Mouse (Mus musculus): ENCODE measurements around the gene Gale.

Gene Gale

DNA sequence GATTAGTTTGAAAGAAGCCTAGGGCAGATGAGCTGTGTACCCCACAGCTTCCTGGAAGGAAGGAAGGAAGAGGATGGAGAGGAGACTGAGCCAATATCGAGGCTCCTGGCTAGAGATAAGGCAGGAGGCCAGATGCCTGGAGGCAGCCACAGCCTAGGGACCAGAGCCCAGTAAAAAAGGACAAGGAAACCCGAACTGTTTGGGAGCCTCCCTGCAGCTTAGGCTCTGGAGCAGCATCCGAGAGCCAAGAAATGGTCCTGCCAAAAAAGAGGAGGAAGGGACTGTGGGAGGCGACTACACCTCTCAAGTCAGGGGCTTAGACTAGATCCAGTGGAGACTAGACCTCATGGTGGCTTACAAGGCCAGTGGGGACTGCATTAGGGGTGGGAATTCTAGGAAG lies 20.1 kb upstream of the Gale start:
- no peak for ATAC-seq (ENCODE audit: low TSS enrichment)

DNA sequence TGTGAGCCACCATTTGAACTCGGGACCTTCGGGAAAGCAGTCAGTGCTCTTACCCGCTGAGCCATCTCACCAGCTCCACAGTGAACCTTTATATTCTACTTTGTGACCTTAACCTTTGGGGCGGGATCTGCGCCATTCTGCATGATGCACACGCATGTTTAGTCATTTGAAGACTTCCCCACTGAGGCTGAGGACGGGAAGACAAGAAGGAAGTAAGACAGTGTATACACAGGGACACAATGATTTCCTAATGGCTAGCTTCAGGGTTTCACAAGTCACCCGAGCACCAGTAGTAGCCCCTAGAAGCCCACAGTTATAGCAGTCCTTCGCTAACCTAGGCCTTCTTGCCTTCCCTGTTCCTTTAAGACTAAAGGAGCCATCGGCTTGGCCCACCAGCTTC lies 17.8 kb upstream of the Gale start:
- no peak for ATAC-seq (ENCODE audit: low TSS enrichment)

DNA sequence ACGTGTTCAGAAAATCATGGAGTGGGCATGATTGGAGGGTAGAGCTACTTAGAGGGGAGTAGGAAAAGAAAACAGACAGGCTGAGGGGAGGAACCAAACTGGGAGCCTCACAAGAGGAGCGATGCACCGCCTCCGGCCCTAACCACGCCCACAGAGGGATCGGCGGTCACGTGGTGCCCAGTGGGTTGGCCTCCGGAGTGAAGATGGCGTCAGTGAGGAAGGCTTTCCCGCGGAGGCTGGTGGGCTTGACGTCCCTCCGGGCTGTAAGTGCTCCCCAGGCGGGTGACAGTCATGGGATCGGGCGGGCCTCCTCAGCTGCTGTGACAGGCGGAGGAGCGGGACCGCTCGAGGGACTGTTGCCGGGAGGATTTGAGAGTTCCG lies 17.3 kb upstream of the Gale start, which contains the start of gene Hmgcl:
Gene Hmgcl, plus strand, starts transcription at position 171 of the 381 bp plus-strand sequence.
- peak; percentile 91 for ATAC-seq (ENCODE audit: low TSS enrichment)

DNA sequence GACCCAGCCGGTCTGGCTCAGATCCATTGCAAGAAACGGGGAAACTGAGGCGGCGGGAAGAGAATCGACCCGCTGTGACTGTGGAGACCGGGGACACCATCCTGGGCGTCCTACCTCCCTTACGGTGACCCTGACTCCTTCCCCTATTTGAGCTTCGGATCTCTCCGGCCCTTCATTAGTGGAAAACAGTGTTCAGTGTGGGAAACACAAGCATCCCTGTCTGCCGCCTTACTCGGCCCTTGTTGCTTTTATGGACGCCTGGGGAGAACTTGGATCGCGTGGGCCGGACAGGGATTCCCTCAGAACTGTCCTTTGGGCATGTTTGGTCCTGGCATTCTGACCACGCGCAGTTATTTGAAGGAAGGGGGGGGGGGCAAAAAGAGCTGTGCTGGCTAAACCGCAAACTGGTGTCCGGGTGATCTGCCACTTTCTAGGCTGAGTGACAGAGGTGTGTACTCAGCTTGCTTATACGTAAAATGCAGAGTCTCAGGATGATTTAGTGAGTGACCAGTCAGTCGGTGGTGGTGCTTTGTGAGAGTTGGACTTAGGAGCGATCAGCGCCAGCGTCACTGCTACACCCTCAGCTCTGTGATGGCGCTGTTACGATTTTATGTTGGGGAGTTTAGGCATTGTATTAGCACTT lies 16.7 kb upstream of the Gale start:
- ATAC-seq (ENCODE audit: low TSS enrichment): peak; percentile 42

DNA sequence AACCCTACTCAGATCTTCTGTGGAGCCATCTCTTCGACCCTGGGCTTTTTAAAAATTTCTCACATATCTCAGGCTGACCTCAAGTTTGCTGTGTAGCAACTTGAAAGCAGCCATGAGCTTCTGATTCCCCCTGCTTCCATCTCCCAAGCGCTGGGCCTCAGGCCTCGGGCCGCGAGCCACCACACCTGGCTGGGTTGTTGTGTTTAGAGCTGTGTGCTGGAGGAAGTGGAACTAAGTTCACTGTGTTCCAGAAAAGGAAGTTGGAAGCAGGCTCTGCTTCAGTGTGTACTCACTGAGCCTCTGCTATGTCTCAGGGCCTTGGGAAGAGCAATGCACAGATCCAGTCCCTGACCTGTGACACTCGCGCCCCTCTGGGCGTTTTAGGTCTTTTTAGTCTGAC lies 15.4 kb upstream of the Gale start:
- no peak for ATAC-seq (ENCODE audit: low TSS enrichment)

DNA sequence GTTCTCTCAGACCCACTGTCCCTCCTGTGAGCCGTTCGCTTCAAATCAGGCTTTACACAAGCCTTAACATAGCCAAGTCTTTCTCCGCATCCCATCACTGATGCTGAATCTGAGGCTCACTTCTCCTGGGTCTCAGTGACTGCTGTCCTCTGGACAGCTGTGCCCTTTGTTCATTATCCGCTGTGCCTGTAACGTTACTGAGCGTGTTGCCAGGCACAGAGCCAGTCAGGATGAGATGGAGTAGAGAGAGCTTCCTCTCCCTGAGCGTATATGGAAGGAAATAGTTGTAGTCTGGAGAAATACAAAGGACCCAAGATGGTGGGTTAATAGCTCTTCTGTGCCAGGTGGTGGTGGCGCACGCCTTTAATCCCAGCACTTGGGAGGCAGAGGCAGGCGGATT lies 14.1 kb upstream of the Gale start:
- ATAC-seq (ENCODE audit: low TSS enrichment): no peak

DNA sequence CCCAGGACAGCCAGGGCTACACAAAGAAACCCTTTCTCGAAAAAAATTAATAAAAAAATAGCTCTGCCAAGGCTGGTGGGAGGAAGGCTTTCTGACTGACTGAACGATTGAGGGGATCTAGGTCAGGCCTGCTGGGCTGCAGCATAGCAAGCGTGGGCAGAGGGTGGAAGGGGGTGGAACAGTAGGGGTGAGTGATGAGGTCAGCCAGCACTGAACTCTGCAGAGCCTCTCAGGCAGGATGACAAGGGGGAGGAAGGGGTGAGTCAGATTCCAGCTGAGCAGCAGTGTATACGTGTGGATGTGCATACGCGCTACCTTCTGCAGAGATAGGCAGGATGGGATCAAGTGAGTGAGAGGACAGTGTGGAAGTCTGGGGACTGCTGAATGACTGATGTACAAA lies 13.6 kb upstream of the Gale start:
- no peak for ATAC-seq (ENCODE audit: low TSS enrichment)

DNA sequence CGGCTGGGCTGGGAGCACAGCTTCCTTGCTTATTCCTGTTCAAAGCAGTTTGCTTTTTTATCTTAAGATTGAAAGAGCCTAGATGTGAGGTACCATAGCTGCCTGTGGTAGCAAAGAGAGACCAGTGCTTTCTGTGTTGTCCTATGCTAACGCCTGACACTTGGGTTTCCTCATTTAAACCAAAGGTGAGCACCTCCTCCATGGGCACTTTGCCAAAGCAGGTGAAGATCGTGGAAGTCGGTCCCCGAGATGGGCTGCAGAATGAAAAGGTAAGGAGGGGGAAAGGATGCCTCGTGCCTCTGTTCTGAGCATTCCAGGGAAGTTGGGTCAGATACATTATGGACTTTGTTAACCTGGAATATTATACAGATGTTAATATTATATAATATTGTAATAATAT lies 13.2 kb upstream of the Gale start:
- ATAC-seq (ENCODE audit: low TSS enrichment): no peak

DNA sequence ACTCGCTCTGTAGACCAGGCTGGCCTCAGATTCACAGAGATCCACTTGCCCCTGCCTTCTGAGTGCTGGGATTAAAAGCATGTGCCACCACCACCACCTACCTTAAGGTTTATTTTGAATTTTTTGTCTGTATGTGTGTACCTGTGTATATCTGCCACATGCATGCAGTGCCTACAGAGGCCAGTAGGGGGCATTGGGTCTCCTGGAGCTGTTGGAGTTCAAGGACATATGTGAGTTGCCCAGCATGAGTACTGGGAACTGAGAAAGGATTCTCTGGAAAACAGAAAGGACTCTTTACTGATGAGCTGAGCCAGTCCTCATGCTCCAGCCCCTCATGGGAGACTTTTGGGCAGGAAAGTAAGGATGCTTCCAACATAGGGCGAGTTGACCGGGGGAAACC lies 12.0 kb upstream of the Gale start:
- ATAC-seq (ENCODE audit: low TSS enrichment): no peak

DNA sequence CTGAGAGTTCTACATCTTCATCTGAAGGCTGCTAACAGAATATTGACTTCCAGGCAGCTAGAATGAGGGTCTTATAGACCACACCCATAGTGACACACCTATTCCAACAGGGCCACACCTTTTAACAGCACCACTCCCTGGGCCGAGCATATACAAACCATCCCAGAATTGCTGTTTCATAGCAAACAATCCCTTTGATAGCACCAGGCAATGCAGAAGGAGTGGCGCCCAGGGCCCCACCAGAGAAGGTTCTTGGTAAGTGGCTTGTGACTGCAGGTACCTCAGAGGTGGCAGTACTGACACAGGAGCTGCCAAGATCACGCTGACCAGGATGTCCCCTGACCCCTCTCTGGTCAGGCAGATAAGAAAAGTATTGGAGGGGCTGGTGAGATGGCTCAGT lies 10.3 kb upstream of the Gale start:
- ATAC-seq (ENCODE audit: low TSS enrichment): no peak

DNA sequence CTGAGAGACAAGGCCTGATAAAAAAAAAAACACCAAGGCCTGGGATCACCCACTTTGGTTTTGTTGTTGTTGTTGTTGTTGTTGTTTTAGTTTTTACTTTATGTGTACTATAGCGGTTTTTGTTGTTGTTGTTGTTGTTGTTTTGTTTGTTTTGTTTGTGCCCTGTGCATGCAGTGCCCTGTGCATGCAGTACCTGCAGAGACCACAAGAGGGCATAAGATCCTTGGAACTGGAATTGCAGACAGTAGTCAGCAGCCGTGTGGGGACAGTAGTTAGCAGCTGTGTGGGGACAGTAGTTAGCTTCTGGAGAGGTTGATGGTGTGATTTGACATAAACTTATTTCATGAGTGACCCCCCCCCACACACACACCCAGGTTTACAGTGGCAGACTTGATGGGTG lies 9.3 kb upstream of the Gale start:
- ATAC-seq (ENCODE audit: low TSS enrichment): peak; percentile 51; the same call in 1 of the 2 replicates

DNA sequence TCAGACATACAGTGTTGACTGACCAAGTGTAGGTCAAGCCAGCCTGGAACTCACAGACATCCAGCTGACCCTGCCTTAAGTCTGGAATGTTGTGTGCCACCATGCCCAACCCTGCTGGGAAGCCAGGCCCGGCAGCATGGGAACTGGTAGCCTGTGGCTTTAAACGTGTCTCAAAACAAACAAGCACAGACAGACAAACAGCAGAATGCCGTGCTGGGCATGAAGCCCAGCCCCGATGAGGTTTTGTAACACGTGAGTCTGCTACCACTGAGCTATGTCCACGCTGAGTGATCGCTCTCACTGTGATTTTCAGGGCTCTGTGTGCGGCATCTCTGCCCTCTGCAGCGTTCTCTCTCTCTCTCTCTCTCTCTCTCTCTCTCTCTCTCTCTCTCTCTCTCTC lies 7.6 kb upstream of the Gale start:
- no peak for ATAC-seq (ENCODE audit: low TSS enrichment)

DNA sequence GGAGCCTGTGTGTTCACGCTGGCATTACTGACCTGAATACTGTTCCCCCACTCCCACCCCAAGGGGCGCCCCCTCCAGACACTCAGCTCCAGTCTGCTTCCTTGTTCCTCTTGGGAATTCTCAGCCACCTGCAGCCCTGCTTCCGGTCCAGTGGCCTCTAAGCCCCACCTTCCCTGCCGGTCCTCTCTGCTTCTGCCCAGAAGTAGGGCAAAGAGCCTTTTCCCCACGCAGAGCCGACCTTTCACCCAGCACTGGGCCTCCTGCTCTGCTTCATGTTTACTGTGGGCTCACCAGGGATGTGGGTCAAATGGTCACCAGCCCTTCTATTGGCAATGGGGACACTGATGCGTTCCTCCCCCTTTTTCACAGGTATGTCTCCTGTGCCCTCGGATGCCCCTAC lies 5.2 kb upstream of the Gale start:
- ATAC-seq (ENCODE audit: low TSS enrichment): no peak

DNA sequence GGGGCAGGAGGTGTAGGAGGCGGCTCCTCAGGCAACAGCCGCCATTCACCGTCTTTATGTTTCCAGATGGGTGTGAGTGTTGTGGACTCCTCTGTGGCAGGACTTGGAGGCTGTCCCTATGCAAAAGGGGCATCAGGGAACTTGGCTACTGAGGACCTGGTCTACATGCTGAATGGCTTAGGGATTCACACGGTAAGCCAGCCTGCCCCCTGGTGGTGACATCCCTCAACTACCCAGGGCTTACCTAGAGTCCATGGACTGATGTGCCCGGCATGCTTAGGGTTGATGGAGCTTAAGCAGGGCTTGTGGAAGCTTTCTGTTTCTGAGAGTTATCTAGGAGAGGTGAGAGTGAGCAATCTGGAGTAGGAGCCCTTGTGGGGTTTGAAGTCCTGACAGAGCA lies 2.8 kb upstream of the Gale start:
- ATAC-seq (ENCODE audit: low TSS enrichment): peak; percentile 44

DNA sequence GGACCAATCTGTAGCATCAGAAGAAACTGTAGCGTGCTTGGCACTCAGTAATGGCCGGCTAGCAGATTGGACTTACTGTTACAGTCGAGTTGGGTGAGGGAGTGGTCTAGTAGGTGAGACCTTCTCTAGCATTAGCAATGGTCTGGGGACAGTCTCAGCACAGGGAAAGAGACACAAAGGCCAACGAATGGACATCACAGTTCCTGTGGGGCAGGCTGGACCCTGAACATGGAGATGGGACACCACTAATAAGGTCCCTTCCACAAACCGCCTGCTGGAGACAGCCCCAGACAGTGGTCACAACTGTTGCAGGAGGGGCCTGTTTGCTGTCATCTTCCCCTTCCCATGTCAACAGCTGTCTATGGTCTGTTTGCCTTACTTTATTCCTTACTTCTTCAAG lies 1.8 kb upstream of the Gale start:
- no peak for ATAC-seq (ENCODE audit: low TSS enrichment)

DNA sequence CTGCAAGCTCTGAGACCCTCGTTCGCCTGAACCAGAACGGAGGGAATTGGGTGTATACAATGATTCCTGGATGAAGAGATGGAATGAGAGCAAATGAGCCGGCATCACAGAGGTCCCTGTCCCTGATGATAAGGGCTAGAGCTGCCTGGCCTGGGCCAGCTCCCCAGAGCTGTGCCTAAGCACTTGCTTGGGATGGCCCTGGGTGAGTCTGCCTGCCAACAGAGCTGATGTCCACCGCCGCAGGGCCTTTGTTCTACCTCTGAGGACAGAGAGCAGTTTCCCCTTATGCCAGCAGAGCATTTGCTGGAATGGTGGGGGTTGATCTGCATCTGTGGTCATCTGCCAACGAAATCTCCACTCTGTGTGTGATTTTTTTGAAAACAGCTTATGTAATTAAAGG lies 1.3 kb upstream of the Gale start:
- no peak for ATAC-seq (ENCODE audit: low TSS enrichment)

DNA sequence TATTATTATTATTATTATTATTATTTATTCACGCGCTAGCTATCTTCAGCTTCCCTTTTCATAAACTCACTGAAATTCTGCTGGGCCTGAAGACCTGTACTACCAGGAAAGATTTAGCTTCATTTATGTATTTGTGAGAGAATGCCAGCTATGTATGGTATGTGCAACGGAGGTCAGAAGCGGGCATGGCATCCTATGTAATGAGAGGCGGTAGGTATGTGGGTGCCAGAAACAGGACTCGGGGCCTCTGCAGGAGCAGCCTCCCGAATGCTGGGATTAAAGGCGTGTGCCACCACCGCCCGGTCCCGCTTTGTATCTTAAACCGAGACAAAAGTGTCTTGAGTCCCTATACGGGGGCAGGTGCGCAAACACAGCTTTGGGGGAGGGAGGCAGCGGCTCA lies 581 bp upstream of the Gale start:
- peak; percentile 2; the same call in 1 of the 2 replicates for ATAC-seq (ENCODE audit: low TSS enrichment)

DNA sequence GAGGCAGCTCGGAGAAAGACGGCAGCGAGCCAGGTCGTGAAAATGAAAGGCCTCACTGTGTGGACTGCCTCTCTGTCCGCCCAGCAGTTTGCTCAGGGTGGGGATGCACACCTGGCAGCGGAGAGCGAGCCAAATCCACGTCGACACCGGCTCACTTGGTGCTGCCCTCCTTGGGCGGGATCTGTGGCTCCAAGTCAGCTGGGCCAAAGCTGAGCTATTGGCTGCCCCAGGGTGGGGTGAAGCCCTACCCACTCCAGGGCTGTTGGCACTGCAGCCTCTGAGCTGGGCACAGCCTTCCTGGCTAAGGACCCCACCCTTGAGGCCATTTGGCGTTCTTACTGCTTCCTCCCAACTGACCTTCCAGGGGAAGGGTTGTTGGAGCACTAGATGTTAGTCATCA lies 899 bp downstream of the Gale start:
- ATAC-seq (ENCODE audit: low TSS enrichment): peak; percentile 15; the same call in 1 of the 2 replicates

DNA sequence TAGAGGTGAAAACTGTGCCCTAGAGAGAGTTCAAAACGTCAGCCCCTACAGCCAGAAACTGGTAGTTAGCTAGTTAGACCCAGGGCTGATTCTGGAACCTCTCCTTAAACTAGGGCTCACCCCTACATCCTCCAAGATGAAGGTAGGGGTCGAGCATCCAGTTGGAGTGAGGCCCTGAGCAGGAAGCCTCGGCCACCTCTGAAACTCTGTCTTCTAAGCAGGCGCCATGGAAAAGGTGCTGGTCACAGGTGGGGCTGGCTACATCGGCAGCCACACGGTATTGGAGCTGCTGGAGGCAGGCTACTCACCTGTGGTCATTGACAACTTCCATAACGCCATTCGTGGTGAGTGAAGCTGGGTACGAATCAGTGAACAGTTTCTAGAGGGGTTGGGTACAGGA lies 1.6 kb downstream of the Gale start:
- no peak for ATAC-seq (ENCODE audit: low TSS enrichment)

DNA sequence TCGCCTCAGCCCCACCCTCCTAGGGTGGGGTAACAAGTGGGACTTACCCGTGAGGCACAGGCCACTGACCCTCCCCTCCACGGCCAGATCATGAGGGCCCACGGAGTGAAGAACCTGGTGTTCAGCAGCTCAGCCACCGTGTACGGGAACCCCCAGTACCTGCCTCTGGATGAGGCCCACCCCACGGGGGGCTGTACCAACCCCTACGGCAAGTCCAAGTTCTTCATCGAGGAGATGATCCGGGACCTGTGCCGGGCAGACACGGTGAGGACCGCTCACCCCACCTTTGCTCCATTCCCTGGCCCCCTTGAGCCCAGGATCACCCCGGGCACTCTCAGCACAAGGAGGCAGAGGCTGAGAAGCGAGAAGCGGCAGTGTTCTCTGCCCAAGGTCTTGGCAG lies 2.8 kb downstream of the Gale start:
- no peak for ATAC-seq (ENCODE audit: low TSS enrichment)

DNA sequence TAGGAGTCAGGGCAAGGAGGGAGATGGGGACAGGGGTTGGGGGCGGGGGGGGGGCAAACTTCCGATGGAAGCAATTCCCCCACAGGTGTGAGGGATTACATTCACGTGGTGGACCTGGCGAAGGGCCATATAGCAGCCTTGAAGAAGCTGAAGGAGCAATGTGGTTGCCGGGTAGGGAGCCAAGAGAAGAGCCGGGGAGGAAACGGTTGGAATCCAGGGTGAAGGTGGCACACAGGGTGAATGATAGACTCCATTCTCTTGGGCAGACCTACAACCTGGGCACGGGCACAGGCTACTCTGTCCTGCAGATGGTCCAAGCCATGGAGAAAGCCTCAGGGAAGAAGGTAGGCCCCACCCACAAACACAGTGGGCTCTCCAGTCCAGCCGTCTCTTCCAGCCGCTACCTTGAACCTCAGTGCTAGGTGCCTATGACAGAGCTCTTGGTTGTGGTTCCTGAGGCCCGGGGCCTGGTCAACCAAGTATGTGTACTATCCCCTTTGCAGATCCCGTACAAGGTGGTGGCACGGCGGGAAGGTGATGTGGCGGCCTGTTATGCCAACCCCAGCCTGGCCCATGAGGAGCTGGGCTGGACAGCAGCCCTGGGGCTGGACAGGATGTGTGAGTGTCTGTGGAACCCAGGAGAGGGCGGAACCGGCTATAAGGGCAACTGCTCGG lies 3.7 kb downstream of the Gale start:
- ATAC-seq (ENCODE audit: low TSS enrichment): no peak

DNA sequence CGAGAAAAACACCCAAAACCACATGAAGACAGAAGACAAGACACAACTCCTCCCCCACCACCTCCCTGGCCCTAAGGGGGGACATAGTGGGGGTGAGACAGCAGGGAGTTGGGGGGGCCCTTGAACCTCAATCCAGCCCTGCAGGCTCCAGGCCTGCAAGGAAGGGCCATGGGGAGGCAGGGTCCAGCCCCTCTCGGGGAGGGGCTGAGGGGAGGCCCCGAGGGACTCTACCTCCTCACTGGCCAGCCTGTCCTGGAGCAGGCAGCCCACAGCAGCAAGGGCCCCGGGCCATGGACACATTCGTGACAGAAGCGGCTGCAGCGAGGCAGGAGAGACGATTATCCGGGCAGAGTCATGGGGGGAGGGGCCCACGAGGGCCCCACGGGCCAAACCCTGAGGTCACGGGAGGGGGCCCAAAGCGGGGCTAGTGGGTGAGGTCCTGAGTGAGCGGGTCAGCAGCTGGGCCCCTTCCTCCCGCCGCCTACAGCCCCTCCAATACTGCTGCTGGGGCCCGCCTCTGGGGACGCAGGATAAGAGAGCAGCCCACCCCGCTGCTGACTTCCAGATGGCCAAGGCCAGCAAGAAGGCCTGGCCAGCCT lies 4.8 kb downstream of the Gale start:
- no peak for ATAC-seq (ENCODE audit: low TSS enrichment)

DNA sequence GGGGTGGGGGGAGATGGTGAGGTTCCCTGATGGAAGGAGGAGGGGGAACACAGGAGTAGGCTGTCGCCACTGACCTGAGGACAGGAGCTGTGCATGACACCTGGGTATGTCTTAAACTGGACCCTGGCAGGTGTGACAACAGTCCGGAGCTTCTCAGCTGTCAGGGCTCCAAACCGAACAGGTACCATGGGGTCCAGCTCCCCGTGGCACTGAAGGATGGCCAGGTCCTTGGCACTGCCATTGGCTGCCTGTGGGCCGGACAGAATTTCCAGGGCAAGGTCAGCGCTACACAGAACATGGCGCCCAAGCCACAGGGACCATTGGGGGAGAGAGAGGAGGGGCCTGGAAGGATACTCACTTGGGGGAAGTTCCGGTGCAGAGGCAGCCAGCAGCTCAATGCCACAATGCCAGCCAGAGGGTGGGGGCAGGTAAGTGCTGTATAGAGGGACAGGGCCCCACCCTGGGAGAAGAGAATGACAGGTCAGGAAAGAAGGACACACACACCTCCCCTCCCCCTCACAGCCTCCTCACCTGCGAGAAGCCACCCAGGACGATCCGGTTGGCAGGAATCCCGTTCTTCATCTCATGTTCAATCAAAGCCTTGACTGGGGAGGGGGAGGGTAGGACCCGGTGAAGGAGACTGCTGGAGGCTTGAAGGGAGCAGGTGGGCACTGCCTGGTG lies 5.7 kb downstream of the Gale start:
- ATAC-seq (ENCODE audit: low TSS enrichment): no peak
